ENCODE assay signal across 11 mouse cellular contexts in genomic region chr4:137984212-137984611, GRCm38 (mm10). TPM values are rescaled to one million over a fixed set of nuclear protein-coding genes. Genes with fewer than 3 reads are reported as not detected.
DNase-seq lines count a peak whose midpoint lies in the region; ATAC-seq lines count a peak whose summit lies in the region.
"Had no signal": no experiment of that assay in that cellular context is flagged by ENCODE, and none has a peak within 500 bp of the region (broad histone marks: within the 10 kb centered on the region; RNA-seq: fewer than 3 reads in every experiment).

No protein-coding gene starts in this region.

- no peak overlapping the region for H3K9ac ChIP-seq in neural tube, embryonic 11.5 days (ENCODE audit: low read length)
- H3K9ac ChIP-seq in kidney, embryonic 15.5 days = no peak overlapping the region

- H3K36me3 ChIP-seq in neural tube, embryonic 11.5 days (ENCODE audit: control insufficient read depth, insufficient read depth, low read length) = no peaks in the 10 kb centered on the region
- H3K36me3 ChIP-seq in kidney, embryonic 15.5 days = no peaks in the 10 kb centered on the region

- no peak overlapping the region for H3K27ac ChIP-seq in neural tube, embryonic 11.5 days (ENCODE audit: low read depth, low read length)
- H3K27ac ChIP-seq in kidney, embryonic 15.5 days = 0 out of 2 replicates have a peak overlapping the region, but pooled peaks have one; percentile 41
- H3K27ac ChIP-seq: macrophage had no signal

- no peaks in the 10 kb centered on the region for H3K9me3 ChIP-seq in neural tube, embryonic 11.5 days (ENCODE audit: control insufficient read depth, low read length)
- H3K9me3 ChIP-seq in kidney, embryonic 15.5 days (replicated peaks) = no peaks in the 10 kb centered on the region

- H3K4me3 ChIP-seq in neural tube, embryonic 11.5 days (ENCODE audit: low read depth, low read length) = no peak overlapping the region
- no peak overlapping the region for H3K4me3 ChIP-seq in kidney, embryonic 15.5 days (replicated peaks)

- H3K27me3 ChIP-seq in neural tube, embryonic 11.5 days (ENCODE audit: control insufficient read depth, insufficient read depth, low read length) = no peaks in the 10 kb centered on the region
- H3K27me3 ChIP-seq in kidney, embryonic 15.5 days = no peaks in the 10 kb centered on the region

- no peak overlapping the region for H3K4me2 ChIP-seq in neural tube, embryonic 11.5 days (ENCODE audit: low read depth)
- peak overlapping the region; percentile 33 for H3K4me2 ChIP-seq in kidney, embryonic 15.5 days

- DNase-seq in cerebellum, postnatal 10 days = peak; percentile 61 to 65
- DNase-seq in cerebellum, adult 18-20 months = no peak
- DNase-seq in neural tube, embryonic 11.5 days (ENCODE audit: low spot score) = peak; percentile 34
- DNase-seq in neural tube, embryonic 10.5 days (ENCODE audit: extremely low spot score, low spot score) = no peak
- peak; percentile 79 to 89 for DNase-seq in lung, postnatal 4 days
- DNase-seq in thymus, postnatal 25 days = no peak
- no peak for DNase-seq in natural killer cell, adult 2 months (ENCODE audit: low spot score in 2 of 2)
- DNase-seq: spleen, adult 18-20 months had no signal

- ATAC-seq in neural tube, embryonic 11.5 days (ENCODE audit: insufficient read depth, low FRiP score, low TSS enrichment) = no peak
- ATAC-seq in kidney, embryonic 15.5 days (replicated peaks; ENCODE audit: low FRiP score) = peak; percentile 57
- ATAC-seq: intestine, embryonic 16.5 days had no signal

- H3K4me1 ChIP-seq in neural tube, embryonic 11.5 days (ENCODE audit: control insufficient read depth, insufficient read depth, low read length) = no peaks in the 10 kb centered on the region
- H3K4me1 ChIP-seq in kidney, embryonic 15.5 days = peaks cover 8% of the 10 kb centered on the region

- WGBS in neural tube, embryonic 11.5 days = 50% methylated on average over 10 of the region's 10 CpGs
- 14% methylated on average over 10 of the region's 10 CpGs for WGBS in kidney, embryonic 15.5 days

RNA-seq across cellular contexts. Expression of gene Eif4g3, which starts 8.6 kb away (rescaled TPM):
- 51.0 and 55.0 TPM in 2 replicates for polyA plus RNA-seq in neural tube, embryonic 11.5 days (2014; fragmentation: Nextera tagmentation; extraction: Ambion mirVana)
- 38.6 and 40.0 TPM in 2 replicates for polyA plus RNA-seq in kidney, embryonic 15.5 days (2015; fragmentation: Nextera tagmentation; extraction: Ambion mirVana)

Comparison
In these comparisons a context has a peak if more than half of its experiments do, and no peak if none do; other contexts are left out.
1. DNase-seq: peak in cerebellum, postnatal 10 days (2 of 2), neural tube, embryonic 11.5 days (single experiment) and lung, postnatal 4 days (2 of 2); none in cerebellum, adult 18-20 months (0 of 2), neural tube, embryonic 10.5 days (single experiment), thymus, postnatal 25 days (single experiment) and natural killer cell, adult 2 months (0 of 2).